Mouse (Mus musculus) common myeloid progenitor, adult 5-6 weeks (primary cell): ENCODE measurements around the gene Nampt. TPM values are rescaled to one million over a fixed set of nuclear protein-coding genes. Genes with fewer than 3 reads are reported as not detected.

Source experiments
- ATAC-seq: replicated peaks from 2 replicates; pipeline ENCODE4 v1.8.0; 2016; ENCODE audit warnings: low read depth, mild to moderate bottlenecking, moderate TSS enrichment, inconsistent platforms; ENCODE audit not compliant: poor library complexity, severe bottlenecking
- total RNA-seq: library from RNA; stranded (forward); fragments of 200-1000, 187-1606 nt; gene quantifications from 2 replicates; pipeline ENCODE4 v1.2.3, GENCODE M21; 2017

Gene Nampt
- 50.3 and 50.4 TPM in 2 replicates for total RNA-seq

GRCm38 (mm10) chr12:32819416-32819815, at the start of gene Nampt:
Gene Nampt, plus strand, starts transcription at chr12:32819545.
- no peak for ATAC-seq

- no peak for ATAC-seq
Measured at GRCm38 (mm10) chr12:32770766-32771165, 48.6 kb upstream of the Nampt start.

GRCm38 (mm10) chr12:32774592-32774991, 44.8 kb upstream of the Nampt start:
- no peak for ATAC-seq

GRCm38 (mm10) chr12:32789092-32789491, 30.3 kb upstream of the Nampt start:
- ATAC-seq = no peak

- ATAC-seq = peak; percentile 86
Measured at GRCm38 (mm10) chr12:32795765-32796471, 23.4 kb upstream of the Nampt start.

- no peak for ATAC-seq
Measured at GRCm38 (mm10) chr12:32797438-32797837, 21.9 kb upstream of the Nampt start.

GRCm38 (mm10) chr12:32801078-32801477, 18.3 kb upstream of the Nampt start:
- no peak for ATAC-seq

- ATAC-seq = no peak
Measured at GRCm38 (mm10) chr12:32805559-32805958, 13.8 kb upstream of the Nampt start.

GRCm38 (mm10) chr12:32819823-32820605, 669 bp downstream of the Nampt start:
- peak; percentile 92 for ATAC-seq

- ATAC-seq = peak; percentile 30
Measured at GRCm38 (mm10) chr12:32820688-32821503, 1.6 kb downstream of the Nampt start.

- ATAC-seq = no peak
Measured at GRCm38 (mm10) chr12:32821504-32822011, 2.2 kb downstream of the Nampt start.

GRCm38 (mm10) chr12:32822066-32822465, 2.7 kb downstream of the Nampt start:
- no peak for ATAC-seq

- ATAC-seq = no peak
Measured at GRCm38 (mm10) chr12:32824586-32824985, 5.2 kb downstream of the Nampt start.

GRCm38 (mm10) chr12:32826971-32827370, 7.6 kb downstream of the Nampt start:
- ATAC-seq = peak; percentile 95

- ATAC-seq = peak; percentile 49; the same call in 1 of the 2 replicates
Measured at GRCm38 (mm10) chr12:32828137-32828760, 8.9 kb downstream of the Nampt start.

- ATAC-seq = no peak
Measured at GRCm38 (mm10) chr12:32829321-32830090, 10.2 kb downstream of the Nampt start.

- no peak for ATAC-seq
Measured at GRCm38 (mm10) chr12:32832076-32832475, 12.7 kb downstream of the Nampt start.

- ATAC-seq = no peak
Measured at GRCm38 (mm10) chr12:32834781-32835180, 15.4 kb downstream of the Nampt start.

GRCm38 (mm10) chr12:32835235-32835634, 15.9 kb downstream of the Nampt start:
- ATAC-seq = no peak
